Mouse (Mus musculus) liver, adult (tissue): ENCODE data around the gene Ctnna3.

Experiments
- GATA4 ChIP-seq: IDR thresholded peaks from 2 replicates; pipeline ENCODE4 v1.6.1; 2014; ENCODE audit warnings: mild to moderate bottlenecking, low read length; ENCODE audit not compliant: insufficient replicate concordance

The Ctnna3 gene

GRCm38 (mm10) chr10:64448624-64449023, 1018.7 kb downstream of the Ctnna3 start:
- TF ChIP-seq GATA4 = no peak

GRCm38 (mm10) chr10:64483281-64483680, 1053.4 kb downstream of the Ctnna3 start:
- no peak for TF ChIP-seq GATA4

GRCm38 (mm10) chr10:64489471-64489870, 1059.6 kb downstream of the Ctnna3 start:
- no peak for TF ChIP-seq GATA4

GRCm38 (mm10) chr10:64543647-64544046, 1113.7 kb downstream of the Ctnna3 start:
- TF ChIP-seq GATA4 = no peak

- TF ChIP-seq GATA4 = no peak
These were observed 1114.5 kb downstream of the Ctnna3 start for GRCm38 (mm10) chr10:64544389-64544788.

GRCm38 (mm10) chr10:64571311-64571710, 1141.4 kb downstream of the Ctnna3 start:
- TF ChIP-seq GATA4 = no peak

GRCm38 (mm10) chr10:64588116-64588515, 1158.2 kb downstream of the Ctnna3 start:
- TF ChIP-seq GATA4 = no peak

GRCm38 (mm10) chr10:64636760-64637159, 1206.9 kb downstream of the Ctnna3 start:
- TF ChIP-seq GATA4 = no peak

- no peak for TF ChIP-seq GATA4
These were observed 1209.2 kb downstream of the Ctnna3 start for GRCm38 (mm10) chr10:64639061-64639460.

- TF ChIP-seq GATA4 = no peak
These were observed 1211.2 kb downstream of the Ctnna3 start for GRCm38 (mm10) chr10:64641093-64641492.

GRCm38 (mm10) chr10:64641576-64641975, 1211.7 kb downstream of the Ctnna3 start:
- TF ChIP-seq GATA4 = no peak

GRCm38 (mm10) chr10:64643976-64644375, 1214.1 kb downstream of the Ctnna3 start:
- TF ChIP-seq GATA4 = no peak

GRCm38 (mm10) chr10:64661190-64661589, 1231.3 kb downstream of the Ctnna3 start:
- TF ChIP-seq GATA4 = no peak

- no peak for TF ChIP-seq GATA4
These were observed 1241.6 kb downstream of the Ctnna3 start for GRCm38 (mm10) chr10:64671469-64671868.

- TF ChIP-seq GATA4 = no peak
These were observed 1245.9 kb downstream of the Ctnna3 start for GRCm38 (mm10) chr10:64675796-64676195.

GRCm38 (mm10) chr10:64710017-64710416, 1280.1 kb downstream of the Ctnna3 start:
- TF ChIP-seq GATA4 = no peak

GRCm38 (mm10) chr10:64718036-64718435, 1288.1 kb downstream of the Ctnna3 start:
- TF ChIP-seq GATA4 = no peak

- TF ChIP-seq GATA4 = no peak
These were observed 1305.8 kb downstream of the Ctnna3 start for GRCm38 (mm10) chr10:64735692-64736091.
